Mouse (Mus musculus): ENCODE data around the gene Tk1. TPM values are rescaled to one million over a fixed set of nuclear protein-coding genes. Genes with fewer than 3 reads are reported as not detected.
"Not testable (repeated sequence)": the region's sequence is repeated elsewhere in the genome, so short reads cannot be mapped to it uniquely, and the experiment has no call there.

The Tk1 gene
- polyA plus RNA-seq, 1 experiment from 2014 or later, result 117 TPM

- WGBS, result 85% methylated on average over 2 of the region's 2 CpGs
- no peaks in the 10 kb centered on the region for H3K27me3 ChIP-seq
- no peaks in the 10 kb centered on the region for H3K36me3 ChIP-seq
- no peak overlapping the region for H3K9ac ChIP-seq
- H3K9me3 ChIP-seq, result no peaks in the 10 kb centered on the region
- peaks cover 23% of the 10 kb centered on the region for H3K4me1 ChIP-seq
- no peak overlapping the region for H3K4me2 ChIP-seq (replicated peaks)
- no peak overlapping the region for H3K4me3 ChIP-seq
- no peak for ATAC-seq (ENCODE audit: insufficient number of reproducible peaks, insufficient read depth, low FRiP score, low TSS enrichment)
- H3K27ac ChIP-seq, result no peak overlapping the region
Measured at GRCm38 (mm10) chr11:117845651-117846050, 19.8 kb upstream of the Tk1 start.

GRCm38 (mm10) chr11:117844997-117845396, 19.1 kb upstream of the Tk1 start:
- Histone ChIP-seq H3K4me2 (replicated peaks) (no peak overlapping the region), H3K4me1 (peaks cover 17% of the 10 kb centered on the region), H3K36me3 (no peaks in the 10 kb centered on the region), H3K27ac (peak overlapping the region; percentile 9; the same call in 1 of the 2 replicates), H3K27me3 (no peaks in the 10 kb centered on the region), H3K4me3 (no peak overlapping the region), H3K9me3 (no peaks in the 10 kb centered on the region), H3K9ac (no peak overlapping the region)
- WGBS, result 86% methylated on average over 2 of the region's 2 CpGs
- no peak for ATAC-seq (ENCODE audit: insufficient number of reproducible peaks, insufficient read depth, low FRiP score, low TSS enrichment)

GRCm38 (mm10) chr11:117843434-117843833, 17.5 kb upstream of the Tk1 start:
- H3K36me3 ChIP-seq, result no peaks in the 10 kb centered on the region
- H3K27ac ChIP-seq, result no peak overlapping the region
- 87% methylated on average over 2 of the region's 2 CpGs for WGBS
- H3K27me3 ChIP-seq, result no peaks in the 10 kb centered on the region
- no peak overlapping the region for H3K4me2 ChIP-seq (replicated peaks)
- no peak overlapping the region for H3K4me3 ChIP-seq
- peaks cover 11% of the 10 kb centered on the region for H3K4me1 ChIP-seq
- H3K9me3 ChIP-seq, result no peaks in the 10 kb centered on the region
- H3K9ac ChIP-seq, result no peak overlapping the region
- no peak for ATAC-seq (ENCODE audit: insufficient number of reproducible peaks, insufficient read depth, low FRiP score, low TSS enrichment)

- no peak overlapping the region for H3K27ac ChIP-seq
- H3K36me3 ChIP-seq, result no peaks in the 10 kb centered on the region
- no peaks in the 10 kb centered on the region for H3K9me3 ChIP-seq
- 56% methylated on average over 1 of the region's 1 CpGs for WGBS
- H3K27me3 ChIP-seq, result no peaks in the 10 kb centered on the region
- 0 out of 2 replicates have a peak, but pooled peaks cover 7% of the 10 kb centered on the region for H3K4me1 ChIP-seq
- no peak for ATAC-seq (ENCODE audit: insufficient number of reproducible peaks, insufficient read depth, low FRiP score, low TSS enrichment)
- H3K4me2 ChIP-seq (replicated peaks), result no peak overlapping the region
- H3K9ac ChIP-seq, result no peak overlapping the region
- H3K4me3 ChIP-seq, result no peak overlapping the region
Measured at GRCm38 (mm10) chr11:117840910-117841309, 15.0 kb upstream of the Tk1 start.

- Histone ChIP-seq H3K27me3 (no peaks in the 10 kb centered on the region), H3K9ac (no peak overlapping the region), H3K4me1 (0 out of 2 replicates have a peak, but pooled peaks cover 7% of the 10 kb centered on the region), H3K27ac (no peak overlapping the region), H3K4me3 (no peak overlapping the region), H3K36me3 (no peaks in the 10 kb centered on the region), H3K4me2 (replicated peaks) (no peak overlapping the region), H3K9me3 (no peaks in the 10 kb centered on the region)
- WGBS, result 90% methylated on average over 1 of the region's 1 CpGs
- ATAC-seq (ENCODE audit: insufficient number of reproducible peaks, insufficient read depth, low FRiP score, low TSS enrichment), result no peak
Measured at GRCm38 (mm10) chr11:117839021-117839420, 13.1 kb upstream of the Tk1 start.

GRCm38 (mm10) chr11:117838572-117838971, 12.7 kb upstream of the Tk1 start:
- Histone ChIP-seq H3K36me3 (no peaks in the 10 kb centered on the region), H3K9me3 (no peaks in the 10 kb centered on the region), H3K4me1 (0 out of 2 replicates have a peak, but pooled peaks cover 7% of the 10 kb centered on the region), H3K4me3 (no peak overlapping the region), H3K9ac (no peak overlapping the region), H3K4me2 (replicated peaks) (no peak overlapping the region), H3K27ac (0 out of 2 replicates have a peak overlapping the region, but pooled peaks have one; percentile 26), H3K27me3 (no peaks in the 10 kb centered on the region)
- ATAC-seq (ENCODE audit: insufficient number of reproducible peaks, insufficient read depth, low FRiP score, low TSS enrichment), result no peak
- 61% methylated on average over 2 of the region's 2 CpGs for WGBS

- H3K36me3 ChIP-seq, result no peaks in the 10 kb centered on the region
- H3K9me3 ChIP-seq, result no peaks in the 10 kb centered on the region
- H3K9ac ChIP-seq, result no peak overlapping the region
- 0 out of 2 replicates have a peak overlapping the region, but pooled peaks have one; percentile 7 for H3K4me3 ChIP-seq
- H3K4me2 ChIP-seq (replicated peaks), result peak overlapping the region; percentile 38
- ATAC-seq (ENCODE audit: insufficient number of reproducible peaks, insufficient read depth, low FRiP score, low TSS enrichment), result no peak
- H3K27ac ChIP-seq, result no peak overlapping the region
- 28% methylated on average over 13 of the region's 13 CpGs for WGBS
- no peaks in the 10 kb centered on the region for H3K27me3 ChIP-seq
- peaks cover 13% of the 10 kb centered on the region; the same call in 1 of the 2 replicates for H3K4me1 ChIP-seq
Measured at GRCm38 (mm10) chr11:117836306-117836705, 10.4 kb upstream of the Tk1 start.

- Histone ChIP-seq H3K4me1 (peaks cover 15% of the 10 kb centered on the region; the same call in 1 of the 2 replicates), H3K4me3 (no peak overlapping the region), H3K9ac (no peak overlapping the region), H3K4me2 (replicated peaks) (no peak overlapping the region), H3K36me3 (no peaks in the 10 kb centered on the region), H3K27ac (no peak overlapping the region), H3K27me3 (no peaks in the 10 kb centered on the region), H3K9me3 (no peaks in the 10 kb centered on the region)
- WGBS, result 91% methylated on average over 8 of the region's 8 CpGs
- ATAC-seq (ENCODE audit: insufficient number of reproducible peaks, insufficient read depth, low FRiP score, low TSS enrichment), result no peak
Measured at GRCm38 (mm10) chr11:117834086-117834485, 8.2 kb upstream of the Tk1 start.

- WGBS, result 75% methylated on average over 6 of the region's 6 CpGs
- H3K27ac ChIP-seq; ATAC-seq (ENCODE audit: insufficient number of reproducible peaks, insufficient read depth, low FRiP score, low TSS enrichment); H3K9ac ChIP-seq; H3K4me2 ChIP-seq (replicated peaks); H3K36me3 ChIP-seq; H3K9me3 ChIP-seq; H3K27me3 ChIP-seq; H3K4me3 ChIP-seq: not testable (repeated sequence)
- H3K4me1 ChIP-seq, result peaks cover 18% of the 10 kb centered on the region; the same call in 1 of the 2 replicates
Measured at GRCm38 (mm10) chr11:117833509-117833908, 7.6 kb upstream of the Tk1 start.

GRCm38 (mm10) chr11:117832086-117832969, 6.4 kb upstream of the Tk1 start:
- 19% methylated on average over 28 of the region's 28 CpGs for WGBS
- Histone ChIP-seq H3K4me2 (replicated peaks) (peak overlapping the region; percentile 44), H3K9ac (no peak overlapping the region), H3K27ac (no peak overlapping the region), H3K27me3 (no peaks in the 10 kb centered on the region), H3K4me1 (peaks cover 26% of the 10 kb centered on the region; the same call in 1 of the 2 replicates), H3K9me3 (no peaks in the 10 kb centered on the region), H3K36me3 (no peaks in the 10 kb centered on the region), H3K4me3 (peak overlapping the region; percentile 24; the same call in 1 of the 2 replicates)
- no peak for ATAC-seq (ENCODE audit: insufficient number of reproducible peaks, insufficient read depth, low FRiP score, low TSS enrichment)

- no peak overlapping the region for H3K9ac ChIP-seq
- WGBS, result 82% methylated on average over 9 of the region's 9 CpGs
- H3K4me1 ChIP-seq, result peaks cover 33% of the 10 kb centered on the region
- ATAC-seq (ENCODE audit: insufficient number of reproducible peaks, insufficient read depth, low FRiP score, low TSS enrichment), result no peak
- no peak overlapping the region for H3K27ac ChIP-seq
- no peak overlapping the region for H3K4me2 ChIP-seq (replicated peaks)
- H3K4me3 ChIP-seq, result no peak overlapping the region
- no peaks in the 10 kb centered on the region for H3K36me3 ChIP-seq
- no peaks in the 10 kb centered on the region for H3K27me3 ChIP-seq
- H3K9me3 ChIP-seq, result no peaks in the 10 kb centered on the region
Measured at GRCm38 (mm10) chr11:117830401-117830800, 4.5 kb upstream of the Tk1 start.

GRCm38 (mm10) chr11:117829671-117830215, 3.9 kb upstream of the Tk1 start:
- no peaks in the 10 kb centered on the region for H3K9me3 ChIP-seq
- 72% methylated on average over 2 of the region's 2 CpGs for WGBS
- ATAC-seq (ENCODE audit: insufficient number of reproducible peaks, insufficient read depth, low FRiP score, low TSS enrichment), result no peak
- no peak overlapping the region for H3K4me3 ChIP-seq
- H3K4me2 ChIP-seq (replicated peaks), result no peak overlapping the region
- H3K9ac ChIP-seq, result no peak overlapping the region
- H3K4me1 ChIP-seq, result peaks cover 33% of the 10 kb centered on the region
- no peaks in the 10 kb centered on the region for H3K27me3 ChIP-seq
- no peaks in the 10 kb centered on the region for H3K36me3 ChIP-seq
- H3K27ac ChIP-seq, result peak overlapping the region; percentile 9; the same call in 1 of the 2 replicates
